11 mouse cellular contexts compared by ENCODE assay signal in the genomic region with DNA sequence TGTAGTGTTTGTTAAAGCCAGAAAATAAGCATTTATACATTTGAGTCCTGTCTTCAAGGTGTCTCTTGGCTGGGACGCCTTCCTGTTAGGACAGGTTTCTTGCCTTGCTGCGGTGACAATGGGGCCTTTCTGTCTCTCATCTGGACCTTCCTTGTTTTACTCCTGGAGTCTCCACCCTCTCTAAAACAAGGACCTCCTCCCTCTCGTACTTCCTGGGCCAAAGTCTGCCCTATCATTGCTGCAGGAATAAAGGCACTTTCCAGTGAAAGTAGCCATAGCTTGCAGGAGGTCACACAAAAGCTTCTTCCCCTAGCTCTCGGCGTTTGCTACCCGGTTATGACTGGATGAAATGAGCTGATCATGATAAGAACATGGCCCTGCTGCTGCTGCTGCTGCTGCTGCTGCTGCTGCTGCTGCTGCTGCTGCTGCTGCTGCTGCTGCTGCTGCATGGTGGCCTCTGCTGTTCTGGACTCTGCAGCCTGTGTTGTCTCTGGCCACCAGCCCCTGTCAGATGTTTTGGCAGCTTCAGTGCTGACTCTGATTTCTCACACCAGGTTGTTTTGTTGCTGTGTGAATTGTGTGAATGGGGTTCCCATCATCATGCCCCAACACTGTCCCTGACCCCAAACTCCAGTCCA.
DNase-seq lines count a peak whose midpoint lies in the region; ATAC-seq and TF ChIP-seq lines count a peak whose summit lies in the region.
"Had no signal": no experiment of that assay in that cellular context is flagged by ENCODE, and none has a peak within 500 bp of the region (broad histone marks: within the 10 kb centered on the region; RNA-seq: fewer than 3 reads in every experiment).

No protein-coding gene starts in this region.

- WGBS in heart, embryonic 14.5 days = 26% methylated on average over 6 of the region's 6 CpGs

- intact Hi-C loops in left cerebral cortex, adult 2 months (cut with DNase I) = no loop called here

- H3K4me1 ChIP-seq in heart, embryonic 14.5 days (ENCODE audit: control insufficient read depth in 2 of 2, insufficient read depth in 2 of 2, low read length in 2 of 2) = peaks cover 15 to 19% of the 10 kb centered on the region in 2 experiments

- no peak overlapping the region for H3K4me3 ChIP-seq in heart, embryonic 14.5 days (ENCODE audit: control insufficient read depth in 1 of 2, insufficient read depth in 1 of 2, low read depth in 1 of 2, low read length in 2 of 2)
- H3K4me3 ChIP-seq in left cerebral cortex, adult 2 months = no peak overlapping the region

- H3K36me3 ChIP-seq in heart, embryonic 14.5 days (ENCODE audit: control insufficient read depth, insufficient read depth, low read length) = no peaks in the 10 kb centered on the region

- H3K27ac ChIP-seq in heart, embryonic 14.5 days (replicated peaks in 1 of 2; ENCODE audit: control insufficient read depth in 1 of 2, insufficient read depth in 1 of 2, low read depth in 2 of 2, low read length in 2 of 2) = peak overlapping the region; percentile 15 to 72
- H3K27ac ChIP-seq in left cerebral cortex, adult 2 months = no peak overlapping the region

- H3K9ac ChIP-seq in heart, embryonic 14.5 days (ENCODE audit: low read length) = no peak overlapping the region

- TF ChIP-seq CTCF in left cerebral cortex, adult 2 months (IDR thresholded peaks at IDR 0.05) = no peak

- peak; percentile 12 for DNase-seq in kidney, adult 11 months
- no peak for DNase-seq in kidney, adult 8-10 months
- peak; percentile 6 for DNase-seq in adipocyte (ENCODE audit: low spot score)
- peak; percentile 10 for DNase-seq in kidney, postnatal 14 days
- DNase-seq in adrenal gland, adult (ENCODE audit: inconsistent age in 2 of 2, low spot score in 1 of 2) = no peak
- no peak for DNase-seq in left cerebral cortex, adult 11 months (ENCODE audit: low spot score)
- no peak for DNase-seq in left cerebral cortex, adult 2 months (ENCODE audit: extremely low spot score in 1 of 2, low spot score in 2 of 2)
- DNase-seq: cerebellum, adult 9-11 months; liver; right cerebral cortex, postnatal 14 days had no signal

- no peaks in the 10 kb centered on the region for H3K27me3 ChIP-seq in heart, embryonic 14.5 days (ENCODE audit: control insufficient read depth, insufficient read depth, low read length)

- no peak for ATAC-seq in heart, embryonic 14.5 days (ENCODE audit: insufficient number of reproducible peaks, insufficient read depth, low FRiP score, low read depth)

- H3K4me2 ChIP-seq in heart, embryonic 14.5 days (ENCODE audit: low read length) = 0 out of 2 replicates have a peak overlapping the region, but pooled peaks have one; percentile 32

- no peaks in the 10 kb centered on the region for H3K9me3 ChIP-seq in heart, embryonic 14.5 days (ENCODE audit: control insufficient read depth, low read length)

Comparison
In these comparisons a context has a peak if more than half of its experiments do, and no peak if none do; other contexts are left out.
1. DNase-seq: peak in kidney, adult 11 months (single experiment), adipocyte (single experiment) and kidney, postnatal 14 days (single experiment); none in kidney, adult 8-10 months (0 of 2), adrenal gland, adult (0 of 2), left cerebral cortex, adult 11 months (single experiment) and left cerebral cortex, adult 2 months (0 of 2).